Mouse (Mus musculus) adrenal gland, postnatal 0 days (tissue): ENCODE results near the gene Lancl3. TPM values are rescaled to one million over a fixed set of nuclear protein-coding genes. Genes with fewer than 3 reads are reported as not detected.

Experiments used
- polyA plus RNA-seq: library from polyadenylated mRNA; unstranded; fragments of >200 nt; fragmentation: Nextera tagmentation; extraction: Ambion mirVana; gene quantifications from 2 replicates; pipeline ENCODE4 v1.2.1, GENCODE M21; 2015

The Lancl3 gene
- 2.0 and 3.4 TPM in 2 replicates for polyA plus RNA-seq

GRCm38 (mm10) chrX:9199761-9200371, at the start of gene Lancl3:
Lancl3 (plus strand) TSS chrX:9199902.

GRCm38 (mm10) chrX:9256766-9257165, 57.1 kb downstream of the Lancl3 start, which contains the start of gene Gm14862:
Gm14862 (minus strand) TSS chrX:9256899.

GRCm38 (mm10) chrX:9272460-9273361, 73.0 kb downstream of the Lancl3 start, which contains the start of gene Xk:
Xk (plus strand) TSS chrX:9272756.

GRCm38 (mm10) chrX:9283464-9283863, 83.8 kb downstream of the Lancl3 start, which contains the start of gene H2al1m:
H2al1m (plus strand) TSS chrX:9283764.

Other genes starting within 250 kb of the Lancl3 start
- not detected in 2 replicates for gene Fthl17b, start 236.9 kb upstream of the Lancl3 start, polyA plus RNA-seq
- not detected in 2 replicates for gene Fthl17c, start 223.3 kb upstream of the Lancl3 start, polyA plus RNA-seq
- not detected in 2 replicates for gene Fthl17d, start 213.1 kb upstream of the Lancl3 start, polyA plus RNA-seq
- not detected in 2 replicates for gene Fthl17e, start 166.4 kb upstream of the Lancl3 start, polyA plus RNA-seq
- gene Fthl17f, start 136.9 kb upstream of the Lancl3 start, polyA plus RNA-seq: not detected in 2 replicates
- not detected in 2 replicates for gene 4930402K13Rik, start 95.3 kb upstream of the Lancl3 start, polyA plus RNA-seq
- 0.20 TPM in 1 of 2 replicates, not detected in the other for gene Gm14862, start 57.0 kb downstream of the Lancl3 start, polyA plus RNA-seq
- gene Xk, start 72.9 kb downstream of the Lancl3 start, polyA plus RNA-seq: 0.91 and 1.1 TPM in 2 replicates
- gene H2al1m, start 83.9 kb downstream of the Lancl3 start, polyA plus RNA-seq: not detected in 2 replicates
- not detected in 2 replicates for gene H2al1k, start 150.7 kb downstream of the Lancl3 start, polyA plus RNA-seq